Mouse (Mus musculus) MEL (cell line): ENCODE results near the gene Atf7ip. TPM values are rescaled to one million over a fixed set of nuclear protein-coding genes. Genes with fewer than 3 reads are reported as not detected.
A peak's percentile ranks its signal among the peaks of the same experiment; 100 is the strongest.

Experiments used
- DNase-seq: peaks from one replicate; pipeline ENCODE4 v3.0.0; 2011; ENCODE audit warnings: low read depth, low spot score
- H3K27ac ChIP-seq: 2 replicates; pipeline ENCODE4 v1.5.1; 2012; ENCODE audit warnings: low read depth, mild to moderate bottlenecking, control low read depth, low read length, moderate library complexity; ENCODE audit not compliant: control insufficient read depth
- H3K27me3 ChIP-seq, 2 experiments: fragments of 150-350 bp in 1 of 2; sonication (generic) in 1 of 2; 2 replicates each; pipeline ENCODE4 v1.6.1; 2012; ENCODE audit warnings: low read length in 2 of 2, mild to moderate bottlenecking in 2 of 2, improper control_type of control experiment in 1 of 2, moderate library complexity in 1 of 2; ENCODE audit not compliant: insufficient read depth in 2 of 2, control insufficient read depth in 1 of 2
- H3K36me3 ChIP-seq, 2 experiments: 2 replicates each; pipeline ENCODE4 v1.6.1; 2012 to 2014; ENCODE audit warnings: low read length in 2 of 2, improper control_type of control experiment in 1 of 2, inconsistent platforms in 1 of 2, mild to moderate bottlenecking in 1 of 2; ENCODE audit not compliant: insufficient read depth in 2 of 2, control insufficient read depth in 1 of 2
- H3K4me1 ChIP-seq, 2 experiments: fragments of 150-350 bp in 1 of 2; sonication (generic) in 1 of 2; 2 replicates each; pipeline ENCODE4 v1.6.1; 2012; ENCODE audit warnings: low read length in 2 of 2, improper control_type of control experiment in 1 of 2, mild to moderate bottlenecking in 1 of 2; ENCODE audit not compliant: insufficient read depth in 2 of 2, control insufficient read depth in 1 of 2
- H3K4me3 ChIP-seq, 2 experiments: fragments of 150-350 bp in 1 of 2; sonication (generic) in 1 of 2; 2 replicates each; pipeline ENCODE4 v1.5.1; 2012; ENCODE audit warnings: low read depth in 2 of 2, low read length in 2 of 2, mild to moderate bottlenecking in 2 of 2, moderate library complexity in 2 of 2, control low read depth in 1 of 2, improper control_type of control experiment in 1 of 2; ENCODE audit not compliant: control insufficient read depth in 1 of 2, insufficient read depth in 1 of 2
- H3K79me2 ChIP-seq: 2 replicates; pipeline ENCODE4 v1.6.1; 2012; ENCODE audit warnings: mild to moderate bottlenecking, low read length, moderate library complexity; ENCODE audit not compliant: control insufficient read depth, poor library complexity, insufficient read depth
- H3K9ac ChIP-seq: 2 replicates; pipeline ENCODE4 v1.6.1; 2012; ENCODE audit warnings: low read depth, mild to moderate bottlenecking, control low read depth, low read length, moderate library complexity; ENCODE audit not compliant: control insufficient read depth, poor library complexity, severe bottlenecking
- H3K9me3 ChIP-seq: fragments of 150-350 bp; sonication (generic); replicated peaks from 2 replicates; pipeline ENCODE4 v1.6.1; 2012; ENCODE audit warnings: mild to moderate bottlenecking, low read length, improper control_type of control experiment, moderate library complexity; ENCODE audit not compliant: insufficient read depth
- BHLHE40 ChIP-seq: IDR thresholded peaks from 2 replicates; pipeline ENCODE4 v1.6.1; 2012; ENCODE audit warnings: low read depth, mild to moderate bottlenecking, inconsistent platforms, low read length, improper control_type of control experiment, borderline replicate concordance
- CHD2 ChIP-seq: IDR thresholded peaks from 2 replicates; pipeline ENCODE4 v1.6.1; 2011; ENCODE audit warnings: low read length, improper control_type of control experiment
- CTCF ChIP-seq, 3 experiments: IDR thresholded peaks in 2 of 3; conservative IDR thresholded peaks in 1 of 3; 2 replicates each; pipeline ENCODE4 v1.5.1; 2011 to 2012; ENCODE audit warnings: low read length in 3 of 3, low read depth in 2 of 3, mild to moderate bottlenecking in 2 of 3, improper control_type of control experiment in 1 of 3, inconsistent platforms in 1 of 3, mixed read lengths in 1 of 3, moderate library complexity in 1 of 3; ENCODE audit not compliant: control insufficient read depth in 1 of 3, insufficient read depth in 1 of 3, poor library complexity in 1 of 3, severe bottlenecking in 1 of 3
- ELF1 ChIP-seq: IDR thresholded peaks from 2 replicates; pipeline ENCODE4 v1.6.1; 2014; ENCODE audit warnings: low read depth, mild to moderate bottlenecking, inconsistent platforms, low read length, improper control_type of control experiment, moderate library complexity
- EP300 ChIP-seq, 2 experiments: IDR thresholded peaks; 2 replicates each; pipeline ENCODE4 v1.6.1; 2011; ENCODE audit warnings: improper control_type of control experiment in 2 of 2, low read length in 2 of 2, low read depth in 1 of 2, mild to moderate bottlenecking in 1 of 2
- ETS1 ChIP-seq: IDR thresholded peaks from 2 replicates; pipeline ENCODE4 v1.6.1; 2012; ENCODE audit warnings: low read depth, mild to moderate bottlenecking, inconsistent platforms, low read length, improper control_type of control experiment, moderate library complexity
- GABPA ChIP-seq: IDR thresholded peaks from 2 replicates; pipeline ENCODE4 v1.6.1; 2012; ENCODE audit warnings: low read depth, mild to moderate bottlenecking, inconsistent platforms, low read length, improper control_type of control experiment, moderate library complexity
- HCFC1 ChIP-seq: IDR thresholded peaks from 2 replicates; pipeline ENCODE4 v1.6.1; 2012; ENCODE audit warnings: low read depth, mild to moderate bottlenecking, inconsistent platforms, low read length, improper control_type of control experiment, moderate library complexity
- JUND ChIP-seq: IDR thresholded peaks from 2 replicates; pipeline ENCODE4 v1.6.1; 2011; ENCODE audit warnings: low read depth, mild to moderate bottlenecking, improper control_type of control experiment, low read length
- KAT2A ChIP-seq: conservative IDR thresholded peaks from 2 replicates; pipeline ENCODE4 v1.6.1; 2012; ENCODE audit warnings: low read depth, low read length, improper control_type of control experiment, inconsistent platforms
- MAFK ChIP-seq: IDR thresholded peaks from 2 replicates; pipeline ENCODE4 v1.6.1; 2011; ENCODE audit warnings: low read depth, mild to moderate bottlenecking, low read length, improper control_type of control experiment, borderline replicate concordance
- MAX ChIP-seq: IDR thresholded peaks from 2 replicates; pipeline ENCODE4 v1.6.1; 2011; ENCODE audit warnings: low read length, improper control_type of control experiment
- MEF2A ChIP-seq: IDR thresholded peaks from 2 replicates; pipeline ENCODE4 v1.6.1; 2014; ENCODE audit warnings: low read depth, mild to moderate bottlenecking, inconsistent platforms, low read length, improper control_type of control experiment; ENCODE audit not compliant: poor library complexity, insufficient replicate concordance, severe bottlenecking; ENCODE audit errors: extremely low read depth
- MXI1 ChIP-seq: IDR thresholded peaks from 2 replicates; pipeline ENCODE4 v1.6.1; 2011; ENCODE audit warnings: mild to moderate bottlenecking, low read depth, low read length, improper control_type of control experiment
- MYB ChIP-seq: IDR thresholded peaks from 2 replicates; pipeline ENCODE4 v1.6.1; 2011; ENCODE audit warnings: mild to moderate bottlenecking, low read depth, low read length, improper control_type of control experiment
- NELFE ChIP-seq: IDR thresholded peaks from 2 replicates; pipeline ENCODE4 v1.6.1; 2011; ENCODE audit warnings: low read depth, low read length, improper control_type of control experiment
- NRF1 ChIP-seq: IDR thresholded peaks from 2 replicates; pipeline ENCODE4 v1.6.1; 2014; ENCODE audit warnings: low read depth, mild to moderate bottlenecking, inconsistent platforms, low read length, improper control_type of control experiment, moderate library complexity; ENCODE audit not compliant: poor library complexity, insufficient read depth, severe bottlenecking
- POLR2A ChIP-seq, 2 experiments: IDR thresholded peaks; 2 replicates each; pipeline ENCODE4 v1.6.1; 2011 to 2012; ENCODE audit warnings: low read length in 2 of 2, mild to moderate bottlenecking in 2 of 2, control low read depth in 1 of 2, improper control_type of control experiment in 1 of 2, low read depth in 1 of 2, moderate library complexity in 1 of 2; ENCODE audit not compliant: control insufficient read depth in 1 of 2, insufficient read depth in 1 of 2, poor library complexity in 1 of 2
- POLR2AphosphoS2 ChIP-seq: IDR thresholded peaks from 2 replicates; pipeline ENCODE4 v1.6.1; 2011; ENCODE audit warnings: low read length, improper control_type of control experiment
- POLR2AphosphoS5 ChIP-seq: IDR thresholded peaks from 2 replicates; pipeline ENCODE4 v1.6.1; 2012; ENCODE audit warnings: low read depth, borderline replicate concordance, mild to moderate bottlenecking, inconsistent platforms, low read length, moderate library complexity, mixed read lengths
- SIN3A ChIP-seq: IDR thresholded peaks from 2 replicates; pipeline ENCODE4 v1.6.1; 2012; ENCODE audit warnings: low read length, improper control_type of control experiment, inconsistent platforms
- SMC3 ChIP-seq: IDR thresholded peaks from 2 replicates; pipeline ENCODE4 v1.6.1; 2011; ENCODE audit warnings: low read depth, low read length, improper control_type of control experiment
- TAL1 ChIP-seq: IDR thresholded peaks from 2 replicates; pipeline ENCODE4 v1.6.1; 2012; ENCODE audit warnings: mild to moderate bottlenecking, inconsistent platforms, low read length, moderate library complexity, mixed read lengths
- TBP ChIP-seq: IDR thresholded peaks from 2 replicates; pipeline ENCODE4 v1.8.0; 2011; ENCODE audit warnings: low read depth, low read length, improper control_type of control experiment
- TCF12 ChIP-seq: IDR thresholded peaks from 2 replicates; pipeline ENCODE4 v1.6.1; 2014; ENCODE audit warnings: low read depth, mild to moderate bottlenecking, inconsistent platforms, low read length, improper control_type of control experiment, moderate library complexity
- UBTF ChIP-seq: IDR thresholded peaks from 2 replicates; pipeline ENCODE4 v1.6.1; 2012; ENCODE audit warnings: low read depth, mild to moderate bottlenecking, inconsistent platforms, low read length, improper control_type of control experiment, moderate library complexity, borderline replicate concordance; ENCODE audit not compliant: insufficient read depth
- USF1 ChIP-seq: IDR thresholded peaks from 2 replicates; pipeline ENCODE4 v1.6.1; 2014; ENCODE audit warnings: low read depth, mild to moderate bottlenecking, inconsistent platforms, low read length, improper control_type of control experiment, moderate library complexity
- USF2 ChIP-seq, 2 experiments: IDR thresholded peaks; 2 replicates each; pipeline ENCODE4 v1.6.1; 2011 to 2012; ENCODE audit warnings: improper control_type of control experiment in 2 of 2, low read length in 2 of 2, borderline replicate concordance in 1 of 2, inconsistent platforms in 1 of 2, low read depth in 1 of 2, mild to moderate bottlenecking in 1 of 2; ENCODE audit not compliant: insufficient read depth in 1 of 2
- ZC3H11A ChIP-seq: IDR thresholded peaks from 2 replicates; pipeline ENCODE4 v1.6.1; 2012; ENCODE audit warnings: low read depth, mild to moderate bottlenecking, inconsistent platforms, low read length, improper control_type of control experiment
- ZKSCAN1 ChIP-seq: IDR thresholded peaks from 2 replicates; pipeline ENCODE4 v1.6.1; 2012; ENCODE audit warnings: low read depth, mild to moderate bottlenecking, inconsistent platforms, low read length, improper control_type of control experiment, moderate library complexity
- ZMIZ1 ChIP-seq: IDR thresholded peaks from 2 replicates; pipeline ENCODE4 v1.6.1; 2012; ENCODE audit warnings: low read depth, mild to moderate bottlenecking, inconsistent platforms, low read length, improper control_type of control experiment, moderate library complexity
- ZNF384 ChIP-seq: IDR thresholded peaks from 2 replicates; pipeline ENCODE4 v1.6.1; 2012; ENCODE audit warnings: low read depth, mild to moderate bottlenecking, inconsistent platforms, low read length, improper control_type of control experiment
- polyA plus RNA-seq, 2 experiments: library from polyadenylated mRNA; stranded (reverse) in 1 of 2; unstranded in 1 of 2; fragments of >175 nt in 1 of 2; fragments of >200 nt in 1 of 2; gene quantifications; 2 replicates each; pipeline versions ENCODE4 v1.2.1 to v1.2.4; 2012; ENCODE audit warnings: low replicate concordance in 2 of 2, low read depth in 1 of 2; ENCODE audit not compliant: insufficient read length in 2 of 2, insufficient read depth in 1 of 2, missing spikeins in 1 of 2
- total RNA-seq: library from RNA; depleted of rRNA; stranded (reverse); fragments of 300-350 nt; gene quantifications from 2 replicates; pipeline ENCODE4 v1.2.3, GENCODE M21; 2012

The Atf7ip gene
- total and polyA plus RNA-seq, 3 experiments, result 7.3 to 56.1 (median 24.6) TPM

DNA sequence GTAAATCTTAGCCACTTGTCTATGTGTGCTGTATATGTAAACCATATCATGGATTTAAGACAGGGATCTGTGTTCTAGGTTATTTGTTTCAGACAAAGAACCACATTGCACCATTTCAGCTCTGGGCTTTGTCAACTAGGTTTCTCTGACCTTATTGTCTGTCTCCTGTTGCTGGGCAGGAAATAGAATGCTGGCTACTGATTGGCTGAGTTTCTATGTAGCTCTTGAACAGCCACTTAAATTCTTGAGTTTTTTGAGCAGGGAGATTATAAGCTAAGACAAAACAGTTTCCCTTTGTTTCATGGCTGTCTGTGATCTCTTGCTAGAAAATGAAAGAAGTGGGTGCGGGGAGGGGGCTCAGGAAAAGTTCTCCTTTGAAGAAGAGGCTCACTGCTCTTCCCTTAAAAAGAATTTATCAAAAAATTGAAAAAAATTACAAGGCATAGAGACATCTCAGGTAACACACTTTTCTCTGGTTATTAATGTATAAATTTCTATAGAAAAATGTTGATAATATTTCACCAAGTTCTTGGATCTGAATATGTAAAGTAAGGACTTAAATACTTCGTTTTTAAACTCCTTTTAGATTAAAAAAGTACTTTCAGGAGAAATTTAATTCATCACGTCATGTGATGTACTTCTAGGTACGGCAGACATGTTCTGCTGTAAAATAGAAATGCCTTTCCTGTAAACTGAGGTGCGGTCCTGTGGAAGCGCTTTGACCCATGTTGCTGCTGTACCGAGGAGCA is 49.0 kb downstream of the Atf7ip start (continued):
- TF ChIP-seq ZC3H11A (no peak), ZKSCAN1 (no peak), UBTF (no peak), MEF2A (no peak), JUND (no peak), CHD2 (no peak), NRF1 (no peak), ZNF384 (peak; percentile 43; the same call in 1 of the 2 replicates)

- Histone ChIP-seq H3K79me2 (peaks cover 27% of the 10 kb centered on the region), H3K9ac (peak overlapping the region; percentile 73), H3K4me3 (peak overlapping the region; percentile 61 to 62), H3K36me3 (peaks cover 0 to 19% of the 10 kb centered on the region in 2 experiments; a peak in 2 of 4 replicates), H3K27ac (peak overlapping the region; percentile 95), H3K4me1 (peaks cover 8 to 12% of the 10 kb centered on the region in 2 experiments; a peak in 3 of 4 replicates), H3K9me3 (no peaks in the 10 kb centered on the region), H3K27me3 (no peaks in the 10 kb centered on the region)
- peak; percentile 95 for DNase-seq
- peak; percentile 57 for TF ChIP-seq MAX
- 0 out of 2 replicates have a peak, but pooled peaks have one; percentile 35 for TF ChIP-seq POLR2AphosphoS5
- TF ChIP-seq ELF1, result peak; percentile 95
- TF ChIP-seq POLR2AphosphoS2, result no peak
- no peak for TF ChIP-seq TAL1
- TF ChIP-seq MAFK, result no peak
- no peak for TF ChIP-seq NELFE
- peak in 1 of 2 experiments; percentile 46; a peak in 1 of 4 replicates for TF ChIP-seq EP300 (IDR thresholded peaks at IDR 0.05; ENCODE audit: low read depth in 1 of 2, low read length in 2 of 2)
- TF ChIP-seq JUND, result peak; percentile 84; the same call in 1 of the 2 replicates
- peak; percentile 100 for TF ChIP-seq SMC3
- 0 out of 2 replicates have a peak, but pooled peaks have one; percentile 12 for TF ChIP-seq USF1
- peak; percentile 77; the same call in 1 of the 2 replicates for TF ChIP-seq ETS1
- TF ChIP-seq GABPA, result no peak
- peak; percentile 67 to 99 (median 83) for TF ChIP-seq CTCF (IDR thresholded peaks at IDR 0.05 in 2 of 3, conservative IDR thresholded peaks at IDR 0.05 in 1 of 3; ENCODE audit: control insufficient read depth in 1 of 3, insufficient read depth in 1 of 3, low read depth in 2 of 3, low read length in 3 of 3, poor library complexity in 1 of 3, severe bottlenecking in 1 of 3)
- TF ChIP-seq SIN3A, result peak; percentile 95
- peak; percentile 59; the same call in 1 of the 2 replicates for TF ChIP-seq BHLHE40
- peak; percentile 55; the same call in 1 of the 2 replicates for TF ChIP-seq ZMIZ1
- TF ChIP-seq TCF12, result no peak
- TF ChIP-seq UBTF, result no peak
- peak; percentile 65 for TF ChIP-seq HCFC1
- TF ChIP-seq KAT2A, result no peak
- TF ChIP-seq POLR2A (IDR thresholded peaks at IDR 0.05; ENCODE audit: control insufficient read depth in 1 of 2, insufficient read depth in 1 of 2, low read depth in 1 of 2, low read length in 2 of 2, poor library complexity in 1 of 2), result peak; percentile 35 to 70; a peak in 3 of 4 replicates
- TF ChIP-seq ZKSCAN1, result no peak
- peak; percentile 75 for TF ChIP-seq MXI1
- no peak for TF ChIP-seq MYB
- peak; percentile 97 for TF ChIP-seq ZC3H11A
- no peak for TF ChIP-seq USF2 (IDR thresholded peaks at IDR 0.05; ENCODE audit: borderline replicate concordance in 1 of 2, insufficient read depth in 1 of 2, low read depth in 1 of 2, low read length in 2 of 2)
- TF ChIP-seq TBP, result peak; percentile 88
Measured at GRCm38 (mm10) chr6:136555523-136555915, 49.6 kb downstream of the Atf7ip start.
